ENCODE assay signal across 10 mouse cellular contexts in the genomic region with DNA sequence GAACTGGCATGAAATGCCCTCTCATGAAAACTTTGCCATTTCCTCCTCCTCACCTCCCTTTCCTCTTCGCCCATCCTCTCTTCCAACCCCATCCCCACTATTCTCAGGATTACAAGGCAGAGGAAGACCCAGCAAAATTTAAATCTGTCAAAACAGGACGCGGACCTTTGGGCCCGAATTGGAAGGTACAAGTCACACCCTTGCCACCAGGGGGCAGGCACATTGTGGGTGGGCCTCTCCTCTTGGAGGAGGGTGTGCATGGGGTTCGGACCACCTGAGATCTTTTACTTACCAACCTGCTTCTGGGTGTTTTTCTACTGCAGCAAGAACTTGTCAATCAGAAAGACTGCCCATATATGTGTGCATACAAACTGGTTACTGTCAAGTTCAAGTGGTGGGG. TPM values are rescaled to one million over a fixed set of nuclear protein-coding genes. Genes with fewer than 3 reads are reported as not detected.
DNase-seq lines count a peak whose midpoint lies in the region; ATAC-seq and TF ChIP-seq lines count a peak whose summit lies in the region.
"Had no signal": no experiment of that assay in that cellular context is flagged by ENCODE, and none has a peak within 500 bp of the region (broad histone marks: within the 10 kb centered on the region; RNA-seq: fewer than 3 reads in every experiment).

No protein-coding gene starts in this region.

- H3K9ac ChIP-seq in heart, embryonic 16.5 days (ENCODE audit: low read length): no peak overlapping the region
- H3K9ac ChIP-seq in forebrain, embryonic 16.5 days (replicated peaks; ENCODE audit: low read depth, low read length): no peak overlapping the region
- H3K9ac ChIP-seq: hindbrain, embryonic 15.5 days had no signal

- H3K27me3 ChIP-seq in heart, embryonic 16.5 days (ENCODE audit: control insufficient read depth, insufficient read depth, low read length): no peaks in the 10 kb centered on the region
- no peaks in the 10 kb centered on the region for H3K27me3 ChIP-seq in spleen, adult 2 months (ENCODE audit: control insufficient read depth, insufficient read depth, low read length)
- no peaks in the 10 kb centered on the region for H3K27me3 ChIP-seq in forebrain, embryonic 16.5 days (replicated peaks; ENCODE audit: control insufficient read depth, insufficient read depth, low read length)
- H3K27me3 ChIP-seq: hindbrain, embryonic 15.5 days had no signal

- DNase-seq in heart, adult 18-20 months: no peak
- peak; percentile 12 to 30 for DNase-seq in spleen, adult 2 months (ENCODE audit: low read depth in 1 of 2, low spot score in 2 of 2)
- no peak for DNase-seq in spleen, adult 12 weeks (ENCODE audit: low spot score)
- peak; percentile 54 for DNase-seq in induced T-regulatory cell, adult 2 months (ENCODE audit: low read depth)
- DNase-seq in ovary, postnatal 36 days (ENCODE audit: low spot score): no peak
- no peak for DNase-seq in ovary, adult 18-20 months (ENCODE audit: low spot score)
- DNase-seq: right cerebral cortex, postnatal 14 days had no signal

- H3K4me2 ChIP-seq in heart, embryonic 16.5 days (ENCODE audit: low read depth, low read length): no peak overlapping the region
- no peak overlapping the region for H3K4me2 ChIP-seq in forebrain, embryonic 16.5 days (ENCODE audit: low read length)
- H3K4me2 ChIP-seq: hindbrain, embryonic 15.5 days had no signal

- H3K36me3 ChIP-seq in heart, embryonic 16.5 days (ENCODE audit: control insufficient read depth, insufficient read depth): peaks cover 27% of the 10 kb centered on the region
- peaks cover 22% of the 10 kb centered on the region for H3K36me3 ChIP-seq in spleen, adult 2 months (ENCODE audit: control insufficient read depth, insufficient read depth, low read length)
- peaks cover 18% of the 10 kb centered on the region for H3K36me3 ChIP-seq in forebrain, embryonic 16.5 days (ENCODE audit: control insufficient read depth, insufficient read depth)

- peak overlapping the region; percentile 89 for H3K27ac ChIP-seq in heart, embryonic 16.5 days (ENCODE audit: low read length)
- no peak overlapping the region for H3K27ac ChIP-seq in spleen, adult 2 months (ENCODE audit: insufficient read depth, low read length)
- H3K27ac ChIP-seq in forebrain, embryonic 16.5 days (ENCODE audit: low read length): no peak overlapping the region
- H3K27ac ChIP-seq: hindbrain, embryonic 15.5 days had no signal

- WGBS in heart, embryonic 16.5 days: 83% methylated on average over 5 of the region's 5 CpGs
- 73% methylated on average over 5 of the region's 5 CpGs for WGBS in spleen, adult 2 months
- WGBS in forebrain, embryonic 16.5 days: 82% methylated on average over 5 of the region's 5 CpGs

- ATAC-seq in heart, embryonic 16.5 days (replicated peaks; ENCODE audit: extremely low read depth, insufficient read depth, low FRiP score): no peak
- ATAC-seq in forebrain, embryonic 16.5 days: no peak

- peaks cover 39% of the 10 kb centered on the region for H3K4me1 ChIP-seq in heart, embryonic 16.5 days (ENCODE audit: control insufficient read depth, insufficient read depth, low read length)
- peaks cover 11% of the 10 kb centered on the region for H3K4me1 ChIP-seq in spleen, adult 2 months (ENCODE audit: control insufficient read depth, insufficient read depth, insufficient read length)
- no peaks in the 10 kb centered on the region for H3K4me1 ChIP-seq in forebrain, embryonic 16.5 days (replicated peaks; ENCODE audit: control insufficient read depth, insufficient read depth, low read length)
- H3K4me1 ChIP-seq: hindbrain, embryonic 15.5 days had no signal

- TF ChIP-seq CTCF in spleen, adult 2 months (IDR thresholded peaks at IDR 0.05; ENCODE audit: extremely low read depth, insufficient read depth, insufficient read length, insufficient replicate concordance): peak; percentile 50; the same call in 1 of the 2 replicates

- no peak for TF ChIP-seq POLR2A in spleen, adult 2 months (IDR thresholded peaks at IDR 0.05; ENCODE audit: low read depth, low read length)

- no peak overlapping the region for H3K4me3 ChIP-seq in heart, embryonic 16.5 days (ENCODE audit: low read length)
- no peak overlapping the region for H3K4me3 ChIP-seq in spleen, adult 2 months (ENCODE audit: extremely low read depth, insufficient read depth, insufficient read length)
- H3K4me3 ChIP-seq in forebrain, embryonic 16.5 days (replicated peaks; ENCODE audit: low read length): no peak overlapping the region
- H3K4me3 ChIP-seq: hindbrain, embryonic 15.5 days had no signal

- H3K9me3 ChIP-seq in heart, embryonic 16.5 days (replicated peaks; ENCODE audit: control insufficient read depth, low read length): no peaks in the 10 kb centered on the region
- H3K9me3 ChIP-seq in forebrain, embryonic 16.5 days (ENCODE audit: control insufficient read depth, low read length): no peaks in the 10 kb centered on the region
- H3K9me3 ChIP-seq: hindbrain, embryonic 15.5 days had no signal

RNA-seq across cellular contexts. Expression of gene Inpp5k, which starts 11.7 kb away (rescaled TPM):
- polyA plus RNA-seq in heart, embryonic 16.5 days (2015; fragmentation: Nextera tagmentation; extraction: Ambion mirVana): 29.1 and 31.1 TPM in 2 replicates
- 10 to 100 TPM; 24.1 to 28.3 TPM for total RNA-seq in heart, adult 18-20 months (2021)
- polyA plus RNA-seq in spleen, adult 2 months (2012; rRNA removed): 56.9 and 65.0 TPM in 2 replicates
- polyA plus RNA-seq in forebrain, embryonic 16.5 days (2015; fragmentation: Nextera tagmentation; extraction: Ambion mirVana): 54.4 and 59.3 TPM in 2 replicates

RNA-seq across cellular contexts. Expression of gene Myo1c, which starts 31.2 kb away (rescaled TPM):
- polyA plus RNA-seq in heart, embryonic 16.5 days (2015; fragmentation: Nextera tagmentation; extraction: Ambion mirVana): 72.4 and 83.8 TPM in 2 replicates
- total RNA-seq in heart, adult 18-20 months (2021): 10 to 100 TPM; 87.2 to 96.1 TPM
- polyA plus RNA-seq in spleen, adult 2 months (2012; rRNA removed): 130 and 157 TPM in 2 replicates
- polyA plus RNA-seq in forebrain, embryonic 16.5 days (2015; fragmentation: Nextera tagmentation; extraction: Ambion mirVana): 11.3 and 11.9 TPM in 2 replicates

RNA-seq across cellular contexts. Expression of gene Pitpna, which starts 31.2 kb away (rescaled TPM):
- polyA plus RNA-seq in heart, embryonic 16.5 days (2015; fragmentation: Nextera tagmentation; extraction: Ambion mirVana): 68.0 and 78.0 TPM in 2 replicates
- total RNA-seq in heart, adult 18-20 months (2021): 100 to 1,000 TPM in 1 of 2 experiments, 10 to 100 TPM in 1; 98.2 to 107 TPM
- 51.7 and 54.1 TPM in 2 replicates for polyA plus RNA-seq in spleen, adult 2 months (2012; rRNA removed)
- polyA plus RNA-seq in forebrain, embryonic 16.5 days (2015; fragmentation: Nextera tagmentation; extraction: Ambion mirVana): 86.1 and 90.2 TPM in 2 replicates

RNA-seq across cellular contexts. Expression of gene Crk, which starts 59.9 kb away (rescaled TPM):
- 99.6 and 101 TPM in 2 replicates for polyA plus RNA-seq in heart, embryonic 16.5 days (2015; fragmentation: Nextera tagmentation; extraction: Ambion mirVana)
- 10 to 100 TPM; 83.6 to 87.8 TPM for total RNA-seq in heart, adult 18-20 months (2021)
- polyA plus RNA-seq in spleen, adult 2 months (2012; rRNA removed): 43.1 and 54.4 TPM in 2 replicates
- polyA plus RNA-seq in forebrain, embryonic 16.5 days (2015; fragmentation: Nextera tagmentation; extraction: Ambion mirVana): 130 and 142 TPM in 2 replicates

Comparison
In these comparisons a context has a peak if more than half of its experiments do, and no peak if none do; other contexts are left out.
1. DNase-seq: peak in spleen, adult 2 months (2 of 2) and induced T-regulatory cell, adult 2 months (single experiment); none in heart, adult 18-20 months (0 of 2), spleen, adult 12 weeks (single experiment), ovary, postnatal 36 days (single experiment) and ovary, adult 18-20 months (single experiment).